Mouse (Mus musculus): ENCODE measurements around the gene Camta1. TPM values are rescaled to one million over a fixed set of nuclear protein-coding genes. Genes with fewer than 3 reads are reported as not detected.

The Camta1 gene
- polyA plus RNA-seq, 1 experiment, result 26.3 TPM

- Histone ChIP-seq H3K4me1 (ENCODE audit: control insufficient read depth, insufficient read depth, low read length) (no peaks in the 10 kb centered on the region), H3K4me3 (ENCODE audit: insufficient read depth, low read length) (no peak overlapping the region), H3K27ac (ENCODE audit: insufficient read depth, low read depth, low read length) (no peak overlapping the region)
- TF ChIP-seq POLR2A (IDR thresholded peaks at IDR 0.05; ENCODE audit: borderline replicate concordance, low read depth, low read length), result no peak
Measured at GRCm38 (mm10) chr4:151672452-151672851, 189.2 kb downstream of the Camta1 start.

GRCm38 (mm10) chr4:151666411-151666901, 195.2 kb downstream of the Camta1 start:
- Histone ChIP-seq H3K4me1 (ENCODE audit: control insufficient read depth, insufficient read depth, low read length) (no peaks in the 10 kb centered on the region), H3K4me3 (ENCODE audit: insufficient read depth, low read length) (no peak overlapping the region), H3K27ac (ENCODE audit: insufficient read depth, low read depth, low read length) (no peak overlapping the region)
- TF ChIP-seq CTCF (IDR thresholded peaks at IDR 0.05; ENCODE audit: low read depth, low read length), result no peak

- H3K27ac ChIP-seq (ENCODE audit: insufficient read depth, low read depth, low read length), result no peak overlapping the region
- no peaks in the 10 kb centered on the region for H3K4me1 ChIP-seq (ENCODE audit: control insufficient read depth, insufficient read depth, low read length)
- TF ChIP-seq POLR2A (IDR thresholded peaks at IDR 0.05; ENCODE audit: borderline replicate concordance, low read depth, low read length) (no peak), CTCF (IDR thresholded peaks at IDR 0.05; ENCODE audit: low read depth, low read length) (no peak)
- no peak overlapping the region for H3K4me3 ChIP-seq (ENCODE audit: insufficient read depth, low read length)
Measured at GRCm38 (mm10) chr4:151661486-151661885, 200.2 kb downstream of the Camta1 start.

GRCm38 (mm10) chr4:151656427-151656826, 205.2 kb downstream of the Camta1 start:
- no peak for TF ChIP-seq POLR2A (IDR thresholded peaks at IDR 0.05; ENCODE audit: borderline replicate concordance, low read depth, low read length)
- no peak for TF ChIP-seq CTCF (IDR thresholded peaks at IDR 0.05; ENCODE audit: low read depth, low read length)
- Histone ChIP-seq H3K4me3 (ENCODE audit: insufficient read depth, low read length) (no peak overlapping the region), H3K27ac (ENCODE audit: insufficient read depth, low read depth, low read length) (no peak overlapping the region), H3K4me1 (ENCODE audit: control insufficient read depth, insufficient read depth, low read length) (no peaks in the 10 kb centered on the region)

- TF ChIP-seq POLR2A (IDR thresholded peaks at IDR 0.05; ENCODE audit: borderline replicate concordance, low read depth, low read length), result no peak
- no peak for TF ChIP-seq CTCF (IDR thresholded peaks at IDR 0.05; ENCODE audit: low read depth, low read length)
- H3K4me1 ChIP-seq (ENCODE audit: control insufficient read depth, insufficient read depth, low read length), result no peaks in the 10 kb centered on the region
- no peak overlapping the region for H3K4me3 ChIP-seq (ENCODE audit: insufficient read depth, low read length)
Measured at GRCm38 (mm10) chr4:151655637-151656385, 205.9 kb downstream of the Camta1 start.

DNA sequence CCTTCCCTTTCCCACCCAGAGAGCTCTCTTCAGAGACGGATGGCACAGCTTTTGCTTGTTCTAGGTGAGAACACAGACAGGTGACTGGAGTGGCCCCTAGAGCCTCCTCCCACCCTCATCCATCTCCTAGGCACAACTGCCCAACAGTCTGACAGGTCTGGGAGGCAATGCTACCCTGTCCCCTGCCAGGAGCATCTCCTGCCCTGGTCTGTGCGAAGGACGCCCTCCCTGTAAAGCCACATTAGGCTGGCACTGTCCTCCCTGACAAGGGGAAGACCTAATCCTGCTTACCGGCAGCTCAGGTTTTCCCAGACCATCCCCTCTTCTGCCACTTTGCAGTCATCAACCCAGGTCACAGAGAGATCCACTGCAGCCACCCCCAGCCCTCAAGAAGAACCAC, 206.4 kb downstream of the Camta1 start:
- TF ChIP-seq CTCF (IDR thresholded peaks at IDR 0.05; ENCODE audit: low read depth, low read length), result no peak
- TF ChIP-seq POLR2A (IDR thresholded peaks at IDR 0.05; ENCODE audit: borderline replicate concordance, low read depth, low read length), result no peak
- no peak overlapping the region for H3K4me3 ChIP-seq (ENCODE audit: insufficient read depth, low read length)

More at GRCm38 (mm10) chr4:151655637-151656385, 205.9 kb downstream of the Camta1 start:
- H3K27ac ChIP-seq (ENCODE audit: insufficient read depth, low read depth, low read length), result no peak overlapping the region

GRCm38 (mm10) chr4:151642418-151642817, 219.3 kb downstream of the Camta1 start:
- H3K4me3 ChIP-seq (ENCODE audit: insufficient read depth, low read length), result no peak overlapping the region
- no peak overlapping the region for H3K27ac ChIP-seq (ENCODE audit: insufficient read depth, low read depth, low read length)
- no peaks in the 10 kb centered on the region for H3K4me1 ChIP-seq (ENCODE audit: control insufficient read depth, insufficient read depth, low read length)
- TF ChIP-seq CTCF (IDR thresholded peaks at IDR 0.05; ENCODE audit: low read depth, low read length), result no peak
- TF ChIP-seq POLR2A (IDR thresholded peaks at IDR 0.05; ENCODE audit: borderline replicate concordance, low read depth, low read length), result no peak

More for the DNA sequence above, 206.4 kb downstream of the Camta1 start:
- H3K27ac ChIP-seq (ENCODE audit: insufficient read depth, low read depth, low read length), result no peak overlapping the region
- H3K4me1 ChIP-seq (ENCODE audit: control insufficient read depth, insufficient read depth, low read length), result no peaks in the 10 kb centered on the region

DNA sequence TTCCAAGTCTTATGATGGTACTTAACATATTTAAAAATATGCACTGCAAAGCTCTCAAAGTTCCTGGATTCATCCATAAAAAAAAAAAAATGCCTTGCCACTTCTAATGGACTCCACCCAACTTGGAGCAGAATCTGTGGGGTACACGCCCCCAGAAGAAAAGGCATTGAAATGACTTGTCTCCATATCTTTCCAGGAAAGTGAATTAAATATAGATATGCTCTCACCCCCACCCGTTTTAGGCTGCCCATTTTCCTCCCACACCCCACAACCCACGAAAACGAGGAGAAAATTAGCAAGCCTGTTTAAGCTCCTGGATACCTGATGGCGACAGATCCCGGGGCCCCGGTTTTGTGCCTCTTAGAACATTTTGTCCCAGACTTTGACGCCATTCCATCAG, 220.7 kb downstream of the Camta1 start:
- TF ChIP-seq POLR2A (IDR thresholded peaks at IDR 0.05; ENCODE audit: borderline replicate concordance, low read depth, low read length) (no peak), CTCF (IDR thresholded peaks at IDR 0.05; ENCODE audit: low read depth, low read length) (no peak)
- no peaks in the 10 kb centered on the region for H3K4me1 ChIP-seq (ENCODE audit: control insufficient read depth, insufficient read depth, low read length)
- no peak overlapping the region for H3K27ac ChIP-seq (ENCODE audit: insufficient read depth, low read depth, low read length)
- no peak overlapping the region for H3K4me3 ChIP-seq (ENCODE audit: insufficient read depth, low read length)

GRCm38 (mm10) chr4:151638941-151639340, 222.7 kb downstream of the Camta1 start:
- H3K27ac ChIP-seq (ENCODE audit: insufficient read depth, low read depth, low read length), result no peak overlapping the region
- no peak overlapping the region for H3K4me3 ChIP-seq (ENCODE audit: insufficient read depth, low read length)
- TF ChIP-seq POLR2A (IDR thresholded peaks at IDR 0.05; ENCODE audit: borderline replicate concordance, low read depth, low read length), result no peak
- TF ChIP-seq CTCF (IDR thresholded peaks at IDR 0.05; ENCODE audit: low read depth, low read length), result no peak
- H3K4me1 ChIP-seq (ENCODE audit: control insufficient read depth, insufficient read depth, low read length), result no peaks in the 10 kb centered on the region

DNA sequence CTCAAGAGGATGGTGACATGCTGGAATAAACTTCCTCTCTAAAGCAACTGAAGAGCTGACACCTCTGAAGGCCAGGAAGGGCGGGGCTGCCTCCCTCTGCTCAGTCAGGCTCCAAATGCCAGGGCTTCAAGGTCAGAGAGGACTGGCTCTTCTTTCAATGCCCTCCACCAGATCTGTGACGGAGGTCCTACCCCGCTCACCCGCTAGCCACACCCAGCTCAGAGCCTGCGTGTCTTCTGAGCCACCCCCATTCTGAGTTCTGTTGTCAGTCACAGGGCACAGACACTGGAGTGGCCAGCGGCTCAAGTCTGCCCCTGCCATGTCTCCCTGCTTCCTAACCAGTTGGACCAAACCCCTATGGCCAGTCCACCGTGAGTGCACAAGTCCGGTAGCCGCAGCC, 224.3 kb downstream of the Camta1 start:
- no peak overlapping the region for H3K27ac ChIP-seq (ENCODE audit: insufficient read depth, low read depth, low read length)
- no peak for TF ChIP-seq POLR2A (IDR thresholded peaks at IDR 0.05; ENCODE audit: borderline replicate concordance, low read depth, low read length)
- TF ChIP-seq CTCF (IDR thresholded peaks at IDR 0.05; ENCODE audit: low read depth, low read length), result no peak
- H3K4me3 ChIP-seq (ENCODE audit: insufficient read depth, low read length), result no peak overlapping the region
- H3K4me1 ChIP-seq (ENCODE audit: control insufficient read depth, insufficient read depth, low read length), result no peaks in the 10 kb centered on the region

Data from bone marrow macrophage, adult 2 months (primary cell).